In genomic region chr7:114145841-114146240, GRCm38 (mm10) we compare ENCODE assay signal across 19 mouse cellular contexts. TPM values are rescaled to one million over a fixed set of nuclear protein-coding genes. Genes with fewer than 3 reads are reported as not detected.
A peak's percentile ranks its signal among the peaks of the same experiment; 100 is the strongest.
DNase-seq lines count a peak whose midpoint lies in the region; ATAC-seq and TF ChIP-seq lines count a peak whose summit lies in the region.
"Had no signal": no experiment of that assay in that cellular context is flagged by ENCODE, and none has a peak within 500 bp of the region (broad histone marks: within the 10 kb centered on the region; RNA-seq: fewer than 3 reads in every experiment).

No protein-coding gene starts in this region.

- no peaks in the 10 kb centered on the region for H3K36me3 ChIP-seq in G1E (replicated peaks)
- H3K36me3 ChIP-seq: embryonic facial prominence, embryonic 15.5 days; hindbrain, embryonic 13.5 days; midbrain, embryonic 10.5 days had no signal

- ATAC-seq in G1E (ENCODE audit: extremely low read depth, insufficient number of reproducible peaks, low FRiP score, poor library complexity, severe bottlenecking) = peak; percentile 75
- ATAC-seq in inflammation-experienced regulatory T-cells, adult 6 months = peak; percentile 81
- ATAC-seq: forebrain, embryonic 16.5 days had no signal

- H3K4me3 ChIP-seq in G1E (ENCODE audit: low read depth, low read length) = no peak overlapping the region; the same call in 1 of the 2 replicates
- H3K4me3 ChIP-seq: embryonic facial prominence, embryonic 15.5 days; hindbrain, embryonic 13.5 days; midbrain, embryonic 10.5 days had no signal

- peaks cover 7% of the 10 kb centered on the region; the same call in 1 of the 2 replicates for H3K4me1 ChIP-seq in G1E (ENCODE audit: insufficient read depth, low read depth, low read length)
- H3K4me1 ChIP-seq: embryonic facial prominence, embryonic 15.5 days; hindbrain, embryonic 13.5 days; midbrain, embryonic 10.5 days had no signal

- H3K9me3 ChIP-seq in G1E (replicated peaks) = no peaks in the 10 kb centered on the region
- H3K9me3 ChIP-seq: embryonic facial prominence, embryonic 15.5 days; hindbrain, embryonic 13.5 days; midbrain, embryonic 10.5 days had no signal

- DNase-seq in thymus, postnatal 25 days = peak; percentile 16
- DNase-seq in thymus, adult 18-20 months = no peak
- peak; percentile 21 for DNase-seq in G1E (ENCODE audit: low spot score)
- DNase-seq in thymus, postnatal 4 days = peak; percentile 28
- DNase-seq in adrenal gland, postnatal 25 days = no peak
- DNase-seq in testis, postnatal 10 days (ENCODE audit: low spot score) = no peak
- DNase-seq in urinary bladder, postnatal 25 days (ENCODE audit: low spot score) = no peak
- DNase-seq: adrenal gland, postnatal 36 days; cerebellum, adult 9-10 months; gastrocnemius, postnatal 10 days; heart, adult 18-20 months; kidney, adult 2 months; kidney, postnatal 10 days; right cerebral cortex, postnatal 14 days had no signal

- H3K27me3 ChIP-seq in G1E (ENCODE audit: insufficient read depth, low read length) = no peaks in the 10 kb centered on the region
- H3K27me3 ChIP-seq: embryonic facial prominence, embryonic 15.5 days; hindbrain, embryonic 13.5 days had no signal

- no peak for TF ChIP-seq CTCF in G1E (IDR thresholded peaks at IDR 0.05; ENCODE audit: low read depth, low read length)

RNA-seq across cellular contexts. Expression of gene Rras2, which starts 28.3 kb away (rescaled TPM):
- total RNA-seq in G1E (2014; fragmentation: Nextera tagmentation) (not detected in 2 replicates), G1E (2017) (0.05 and 0.06 TPM in 2 replicates)
- polyA plus RNA-seq in G1E (2012) = not detected in 2 replicates
- polyA plus RNA-seq in inflammation-experienced regulatory T-cells, adult 6 months (2017; shearing (Covaris generic)) = 1 to 10 TPM; 3.3 to 5.3 (median 4.5) TPM
- 23.9 and 28.3 TPM in 2 replicates for total RNA-seq in adrenal gland, postnatal 25 days (2021)

Comparison
In these comparisons a context has a peak if more than half of its experiments do, and no peak if none do; other contexts are left out.
1. DNase-seq: peak in thymus, postnatal 25 days (single experiment), G1E (single experiment) and thymus, postnatal 4 days (single experiment); none in thymus, adult 18-20 months (0 of 2), adrenal gland, postnatal 25 days (single experiment), testis, postnatal 10 days (single experiment) and urinary bladder, postnatal 25 days (single experiment).
2. RNA of gene Rras2, which starts 28.3 kb away (total RNA-seq): 23.9 to 28.3 TPM in adrenal gland, postnatal 25 days; 0.05 to 0.06 TPM in G1E; every median in the first group is over 10 times any median in the second.